Mouse (Mus musculus) testis, postnatal 10 days (tissue): Measurements from ENCODE around the gene Agpat4.

Experiments used
- DNase-seq: peaks from one replicate; pipeline ENCODE4 v3.0.0; 2021; ENCODE audit warnings: low spot score

The Agpat4 gene

GRCm38 (mm10) chr17:12228471-12228870 lies 110.0 kb downstream of the Agpat4 start:
- DNase-seq = no peak

- DNase-seq = no peak
Observed at GRCm38 (mm10) chr17:12229756-12230155, 111.3 kb downstream of the Agpat4 start.

DNA sequence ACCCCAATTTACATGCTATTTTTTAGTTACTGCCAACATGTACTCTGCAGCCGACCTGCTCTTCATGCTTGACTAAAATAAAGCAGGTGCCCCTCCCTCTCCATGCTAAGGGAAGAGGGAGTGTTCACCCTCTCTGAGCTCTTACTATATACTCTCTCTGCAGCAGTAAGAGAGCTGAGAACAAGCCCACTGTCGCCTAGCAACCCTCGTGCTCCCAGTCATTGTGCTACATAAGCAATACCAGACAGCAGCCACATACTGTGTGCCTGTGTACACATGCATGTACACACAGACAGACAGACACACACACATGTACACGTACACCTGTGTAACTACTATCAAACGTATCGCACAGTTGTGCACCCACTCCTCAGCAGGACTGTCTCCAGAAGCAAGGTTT lies 111.7 kb downstream of the Agpat4 start:
- no peak for DNase-seq

DNA sequence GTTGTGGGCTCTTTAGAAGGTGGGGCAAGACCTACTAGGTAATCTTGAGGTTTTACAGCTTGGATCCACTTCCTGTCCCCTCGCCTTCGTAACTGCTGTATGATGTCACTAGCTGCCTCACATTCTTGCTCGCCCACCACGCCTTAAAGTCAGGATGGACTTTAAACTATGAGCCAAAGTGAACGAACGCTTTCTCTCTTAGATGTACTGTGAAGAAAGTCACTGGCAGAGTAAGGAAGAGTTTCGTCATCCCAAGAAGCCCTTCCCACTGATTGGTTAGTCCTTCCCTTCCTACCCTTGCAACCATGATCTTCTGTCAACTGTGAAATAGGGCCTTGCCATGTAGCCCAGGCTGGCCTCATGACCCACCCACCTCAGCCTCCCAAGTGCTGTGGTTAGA lies 112.6 kb downstream of the Agpat4 start:
- DNase-seq = no peak

DNA sequence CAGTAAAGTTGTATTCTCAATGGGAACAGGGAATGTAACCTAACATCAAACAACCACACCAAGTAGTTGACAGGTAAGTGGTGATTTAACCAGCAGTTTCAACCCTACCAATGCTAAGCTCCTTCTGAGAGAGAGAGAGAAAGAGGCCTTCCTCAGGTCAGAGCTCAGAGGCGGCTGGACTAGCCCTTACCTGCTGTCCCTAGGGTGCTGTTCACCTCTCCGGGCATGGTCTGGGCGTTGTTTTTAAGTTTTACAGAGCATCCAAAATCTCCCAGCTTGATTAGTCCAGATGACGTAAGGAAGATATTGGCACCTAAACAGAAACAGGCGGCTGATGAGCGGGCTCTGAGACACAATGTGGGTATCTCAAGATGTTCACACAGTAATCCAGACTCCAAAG lies 114.2 kb downstream of the Agpat4 start:
- DNase-seq = no peak

DNA sequence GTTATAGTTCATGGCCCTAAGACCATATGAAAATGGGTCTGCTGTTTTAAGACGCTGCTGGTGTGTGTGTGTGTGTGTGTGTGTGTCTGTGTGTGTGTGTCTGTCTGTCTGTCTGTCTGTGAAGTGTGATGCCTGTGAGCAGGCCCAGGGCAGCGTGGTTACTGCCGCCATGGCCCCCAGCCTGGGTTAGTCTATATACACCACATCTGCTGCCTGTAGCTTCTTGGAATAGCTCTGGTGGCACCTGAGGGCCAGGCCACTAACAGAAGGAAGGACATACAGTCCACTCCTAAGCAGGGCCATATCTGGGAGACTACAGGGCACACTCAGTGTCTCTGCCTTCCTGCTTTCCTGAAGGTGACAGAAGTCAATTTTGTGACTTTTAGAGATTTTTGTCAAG lies 122.2 kb downstream of the Agpat4 start:
- no peak for DNase-seq

DNA sequence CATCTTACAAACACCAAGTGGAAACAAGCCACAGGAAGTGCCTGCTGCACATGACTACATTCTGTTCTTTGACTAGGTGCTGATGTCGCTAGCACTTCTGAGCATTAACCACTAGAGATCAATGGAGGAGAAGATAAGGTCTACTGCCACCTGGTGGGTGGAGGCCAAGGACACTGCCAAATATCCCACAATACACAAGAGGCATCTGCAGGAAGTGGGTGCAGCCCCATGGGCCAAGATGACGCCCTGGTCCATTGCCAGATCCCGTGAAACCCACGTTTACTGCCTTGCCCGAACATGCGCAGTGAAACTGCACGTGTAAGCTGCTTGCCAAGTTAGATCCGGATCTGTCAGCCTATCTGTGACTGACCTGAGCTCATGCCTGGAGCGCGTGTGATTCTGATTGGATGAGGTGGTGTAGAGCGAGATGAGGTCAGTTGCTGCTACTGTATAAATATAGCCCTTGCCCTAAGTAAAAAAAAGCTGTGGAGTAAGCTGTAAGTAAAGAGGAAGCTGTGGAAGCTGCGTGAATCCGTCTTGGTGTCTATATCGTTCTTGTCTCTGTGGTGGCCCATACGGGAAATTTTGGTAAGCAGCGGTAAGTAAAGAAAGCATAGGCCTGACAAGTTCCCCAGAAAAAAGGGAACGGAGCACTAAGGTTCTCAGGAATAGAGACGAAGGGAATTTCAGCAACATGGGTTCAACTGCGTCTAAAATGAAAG lies 131.4 kb downstream of the Agpat4 start:
- DNase-seq = no peak

DNA sequence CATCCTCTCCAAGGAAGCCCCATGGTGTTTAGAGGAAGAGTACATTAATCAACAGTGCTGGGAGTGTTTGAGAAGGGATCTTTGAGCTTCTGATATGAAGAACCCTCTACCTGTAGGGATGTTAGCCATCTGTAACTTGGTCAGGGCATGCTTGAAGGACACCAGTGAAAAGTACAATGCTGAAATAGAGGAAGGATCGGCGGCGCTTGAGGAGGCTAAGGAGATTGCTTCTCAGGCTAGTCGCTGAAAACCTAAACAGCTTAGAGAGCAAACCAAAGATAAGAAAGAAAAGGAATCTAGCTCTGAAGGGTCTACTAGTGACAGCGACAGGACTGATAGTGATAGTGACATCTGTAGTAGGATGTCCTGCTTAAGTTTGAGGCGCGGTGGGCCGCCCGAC lies 132.1 kb downstream of the Agpat4 start:
- DNase-seq = no peak

- no peak for DNase-seq
Observed at GRCm38 (mm10) chr17:12256142-12256541, 137.6 kb downstream of the Agpat4 start.

- no peak for DNase-seq
Observed at GRCm38 (mm10) chr17:12258517-12258916, 140.0 kb downstream of the Agpat4 start.

DNA sequence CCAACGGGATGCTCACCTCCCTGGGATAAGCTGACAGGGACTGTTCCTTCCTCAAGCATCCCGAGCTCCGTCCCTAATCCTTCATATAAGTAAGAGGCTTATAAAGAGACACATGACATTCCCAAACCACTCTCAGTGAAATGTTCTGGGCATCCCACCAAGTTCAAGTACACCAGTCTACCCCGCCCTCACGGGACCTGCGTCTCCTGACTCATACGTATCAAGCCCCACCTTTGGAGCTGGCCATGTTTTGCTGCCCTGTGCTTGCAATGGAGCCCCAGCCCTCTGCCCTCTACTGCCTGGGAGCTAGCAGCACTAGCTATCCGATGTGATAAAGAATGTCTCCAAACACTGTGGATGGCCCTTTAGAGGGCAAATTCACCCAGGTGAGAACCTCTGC lies 141.5 kb downstream of the Agpat4 start:
- DNase-seq = no peak

GRCm38 (mm10) chr17:12261376-12261775 lies 142.9 kb downstream of the Agpat4 start:
- no peak for DNase-seq

GRCm38 (mm10) chr17:12261887-12262286 lies 143.4 kb downstream of the Agpat4 start:
- DNase-seq = no peak

DNA sequence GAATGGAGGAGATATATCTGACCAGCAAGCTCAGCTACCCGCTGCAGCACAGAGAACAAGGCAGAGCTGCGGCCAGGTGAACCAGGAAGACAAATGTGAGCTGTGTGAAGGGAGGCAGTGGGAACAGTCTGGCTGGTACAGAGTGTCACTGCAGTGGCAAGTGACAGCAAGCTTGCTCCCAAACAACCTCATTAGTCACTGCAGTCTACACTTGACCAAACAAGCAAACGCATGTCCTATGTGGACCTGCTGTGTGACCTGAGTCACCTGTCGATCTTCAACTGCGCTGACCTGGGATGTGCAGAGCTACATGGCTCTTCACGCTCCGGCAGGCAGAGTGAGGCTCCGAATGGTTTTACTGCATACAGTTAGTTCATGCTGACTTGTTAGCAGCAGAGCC lies 144.3 kb downstream of the Agpat4 start:
- DNase-seq = no peak

DNA sequence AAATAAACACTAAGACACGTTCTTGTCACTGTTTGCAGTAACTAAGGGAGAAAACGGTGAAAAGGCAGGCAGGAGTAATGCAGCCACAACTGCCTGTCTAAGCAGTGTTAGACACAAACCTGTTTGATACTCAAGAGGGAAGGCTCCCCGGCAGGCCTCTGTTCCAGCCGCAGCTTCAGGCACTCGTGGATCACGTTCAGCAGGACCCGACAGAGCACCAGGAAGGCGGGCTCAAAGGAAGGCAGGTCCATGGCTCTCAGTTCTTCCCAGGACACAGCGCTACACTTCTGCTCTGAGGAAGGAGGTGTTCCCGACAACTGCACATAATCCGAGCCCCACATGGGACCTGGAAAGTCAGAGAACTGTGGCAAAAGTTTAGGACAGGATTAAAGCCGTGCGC lies 145.3 kb downstream of the Agpat4 start:
- DNase-seq = no peak

DNA sequence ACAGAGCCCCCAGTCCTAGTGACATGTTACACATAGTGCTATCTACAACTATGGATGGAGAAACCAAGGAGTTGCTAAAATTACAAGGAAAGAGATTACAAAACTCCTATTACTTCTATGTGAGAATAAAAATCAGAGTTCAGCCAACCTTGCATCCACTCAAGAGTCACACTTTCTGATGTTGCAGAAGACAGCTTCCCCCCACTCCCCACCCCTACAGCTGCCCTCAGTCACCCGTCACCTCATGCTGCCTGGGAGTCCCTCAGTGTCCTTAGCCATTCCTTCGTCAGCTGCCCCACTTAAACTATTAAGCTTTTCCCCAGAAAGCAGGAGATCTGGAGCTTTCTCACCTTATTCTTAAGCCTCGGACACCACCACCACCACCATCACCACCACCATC lies 145.8 kb downstream of the Agpat4 start:
- DNase-seq = no peak

DNA sequence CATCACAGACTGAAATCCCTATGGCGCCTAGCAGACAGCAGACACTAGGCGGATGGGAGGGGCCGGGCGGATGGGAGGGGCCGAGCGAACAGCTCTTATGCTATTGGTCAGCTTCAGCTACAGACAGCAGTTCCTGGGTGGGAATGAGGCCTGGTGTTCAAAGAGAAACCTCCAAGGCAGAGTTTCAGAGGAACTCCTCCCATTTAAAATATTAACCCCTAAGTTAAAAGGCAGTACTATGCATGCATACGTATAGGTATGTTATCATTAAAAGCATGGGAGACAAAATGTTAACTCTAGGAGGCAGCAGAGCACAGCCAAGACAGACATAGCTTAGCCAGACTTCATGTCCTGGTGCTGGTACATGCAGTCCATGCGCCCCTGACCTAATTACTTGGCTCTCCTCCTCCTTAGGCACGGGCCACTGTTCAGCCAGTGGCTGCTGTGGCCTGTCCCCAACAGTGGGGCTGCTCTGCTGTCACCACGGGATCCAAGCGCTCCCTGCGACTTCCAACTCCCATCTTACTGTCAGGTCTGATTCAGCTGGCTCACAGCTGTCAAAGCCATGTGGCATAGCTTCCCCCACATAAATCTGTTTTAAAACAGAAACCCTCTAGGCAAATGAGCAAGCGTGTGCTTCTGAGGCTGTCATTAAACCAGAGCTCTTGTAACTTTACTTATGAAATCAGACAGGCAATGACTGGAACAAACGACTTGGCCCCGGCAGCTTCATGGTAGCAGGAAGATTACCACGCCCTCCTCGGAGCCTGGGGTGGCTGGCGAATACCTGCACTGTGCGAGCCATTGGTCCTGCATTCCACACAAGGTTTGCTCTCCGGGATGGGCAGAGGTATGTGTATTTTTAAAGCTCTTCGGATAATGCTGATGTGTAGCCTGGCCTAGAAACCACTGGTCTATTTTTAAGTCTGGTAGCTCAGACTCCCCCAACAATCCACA lies 147.7 kb downstream of the Agpat4 start:
- peak; percentile 70 for DNase-seq

DNA sequence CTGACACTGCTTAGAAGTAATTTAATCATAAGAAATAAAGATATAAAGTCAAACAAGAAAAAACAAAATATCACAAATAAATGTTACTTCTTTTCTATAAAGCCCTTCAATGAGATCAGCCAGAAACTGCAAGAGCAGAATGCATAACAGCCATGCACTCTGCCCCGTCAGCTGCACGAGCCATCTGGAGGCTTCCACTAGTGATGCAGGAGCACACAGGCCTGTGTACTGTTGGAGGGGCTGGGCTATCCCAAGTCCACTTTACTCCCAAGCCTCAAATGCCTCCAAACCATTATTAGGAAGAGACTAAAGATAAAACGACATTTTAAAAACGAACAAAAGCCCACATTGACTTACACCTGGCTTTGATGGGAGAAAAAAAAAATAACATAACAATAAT lies 149.6 kb downstream of the Agpat4 start:
- DNase-seq = no peak

- no peak for DNase-seq
Observed at GRCm38 (mm10) chr17:12268538-12268937, 150.0 kb downstream of the Agpat4 start.
